Mouse (Mus musculus) embryonic facial prominence, embryonic 14.5 days (tissue): ENCODE measurements at regions not wholly inside any gene's neighbourhood (a gene's known extent, or its start where the extent isn't known, plus 50 kb on each side); places are given as distances from the start of the nearest gene placed in this dataset.

Experiments
- ATAC-seq: fragments of 200-750 bp; cut with Nextera tagmentation; 2 replicates; pipeline ENCODE4 v1.8.0; 2017; ENCODE audit warnings: low read depth, moderate number of reproducible peaks, moderate TSS enrichment
- DNase-seq: peaks from one replicate; pipeline ENCODE4 v3.0.0-alpha.2; 2015; ENCODE audit warnings: low spot score
- H3K27ac ChIP-seq: fragments of 300-500 bp; sonication (generic); replicated peaks from 2 replicates; pipeline ENCODE4 v1.5.1; 2014; ENCODE audit warnings: low read depth, mild to moderate bottlenecking, low read length, moderate library complexity
- H3K27me3 ChIP-seq: fragments of 300-500 bp; sonication (generic); replicated peaks from 2 replicates; pipeline ENCODE4 v1.6.1; 2014; ENCODE audit warnings: low read length; ENCODE audit not compliant: control insufficient read depth, insufficient read depth
- H3K36me3 ChIP-seq: fragments of 300-500 bp; sonication (generic); 2 replicates; pipeline ENCODE4 v1.6.1; 2014; ENCODE audit warnings: low read length, mixed read lengths; ENCODE audit not compliant: control insufficient read depth, insufficient read depth
- H3K4me1 ChIP-seq: fragments of 300-500 bp; sonication (generic); 2 replicates; pipeline ENCODE4 v1.6.1; 2014; ENCODE audit warnings: antibody characterized with exemption, low read length; ENCODE audit not compliant: control insufficient read depth, insufficient read depth
- H3K4me2 ChIP-seq: fragments of 300-500 bp; sonication (generic); 2 replicates; pipeline ENCODE4 v1.6.1; 2014; ENCODE audit warnings: low read depth, mild to moderate bottlenecking, low read length, moderate library complexity, mixed read lengths
- H3K4me3 ChIP-seq: fragments of 300-500 bp; sonication (generic); 2 replicates; pipeline ENCODE4 v1.5.1; 2014; ENCODE audit warnings: low read depth, mild to moderate bottlenecking, low read length
- H3K9ac ChIP-seq: fragments of 300-500 bp; sonication (generic); 2 replicates; pipeline ENCODE4 v1.6.1; 2014; ENCODE audit warnings: low read depth, mild to moderate bottlenecking, low read length, moderate library complexity, mixed read lengths
- H3K9me3 ChIP-seq: fragments of 300-500 bp; sonication (generic); 2 replicates; pipeline ENCODE4 v1.6.1; 2016; ENCODE audit warnings: low read length; ENCODE audit not compliant: control insufficient read depth
- WGBS: fragments of 180-500 bp; shearing (Covaris S2); extraction: QIAGEN DNeasy Blood & Tissue Kit; methylation state at CpG from one replicate; pipeline ENCODE4 v1.1.7; 2014; 5-methylcytosine and 5-hydroxymethylcytosine counted together

DNA sequence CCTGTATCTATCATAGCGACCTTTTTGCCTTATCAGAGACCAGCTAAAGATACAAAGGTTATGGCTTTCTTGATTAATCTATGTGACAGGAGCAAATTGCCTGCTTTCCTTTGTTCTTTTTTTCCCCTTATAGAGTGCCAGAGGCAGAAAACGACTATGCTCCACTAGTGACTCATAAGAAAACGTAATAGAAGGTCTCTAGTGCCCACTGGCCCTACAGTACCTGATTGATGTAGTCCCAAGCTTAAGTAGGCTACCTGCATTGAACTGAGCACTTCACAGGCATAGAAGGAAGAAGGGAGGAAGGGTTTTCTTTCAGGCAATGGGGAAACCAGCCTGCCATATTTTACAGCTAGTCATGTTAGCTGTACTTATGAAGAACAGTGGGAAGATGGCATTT lies 116.0 kb upstream of the Tusc1 start:
- no peak overlapping the region for H3K4me2 ChIP-seq
- H3K4me3 ChIP-seq, result no peak overlapping the region
- H3K27me3 ChIP-seq, result no peaks in the 10 kb centered on the region
- H3K4me1 ChIP-seq, result no peaks in the 10 kb centered on the region
- DNase-seq (no peak), ATAC-seq (no peak)
- no peaks in the 10 kb centered on the region for H3K36me3 ChIP-seq
- H3K9ac ChIP-seq, result no peak overlapping the region
- no peak overlapping the region for H3K27ac ChIP-seq
- 59% methylated on average over 3 of the region's 3 CpGs for WGBS
- no peaks in the 10 kb centered on the region for H3K9me3 ChIP-seq

GRCm38 (mm10) chr4:93450831-93451230 lies 115.5 kb upstream of the Tusc1 start:
- H3K36me3 ChIP-seq, result no peaks in the 10 kb centered on the region
- DNase-seq (no peak), ATAC-seq (no peak)
- H3K9ac ChIP-seq, result no peak overlapping the region
- H3K4me2 ChIP-seq, result no peak overlapping the region
- WGBS, result 76% methylated on average over 1 of the region's 1 CpGs
- no peak overlapping the region for H3K4me3 ChIP-seq
- H3K4me1 ChIP-seq, result no peaks in the 10 kb centered on the region
- no peaks in the 10 kb centered on the region for H3K9me3 ChIP-seq
- H3K27ac ChIP-seq, result no peak overlapping the region
- no peaks in the 10 kb centered on the region for H3K27me3 ChIP-seq

DNA sequence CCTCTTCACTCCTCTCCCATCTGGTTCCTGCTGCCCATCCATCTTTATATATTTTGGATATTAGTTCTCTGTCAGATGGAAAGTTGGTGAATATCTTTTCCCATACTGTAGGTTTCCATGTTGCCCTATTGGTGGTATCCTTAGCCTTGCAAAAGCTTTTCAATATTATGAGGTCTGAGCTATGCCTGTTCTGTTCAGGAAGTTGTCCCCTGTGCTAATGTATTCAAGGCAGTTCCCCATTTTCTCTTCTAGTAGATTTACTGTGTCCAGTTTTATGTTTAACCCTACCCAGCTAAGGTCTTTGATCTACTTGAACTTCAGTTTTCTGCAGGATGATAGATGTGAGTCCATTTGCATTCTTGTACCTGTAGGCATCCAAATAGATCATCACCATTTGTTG lies 109.4 kb upstream of the Tusc1 start:
- no peaks in the 10 kb centered on the region for H3K9me3 ChIP-seq
- ATAC-seq, result no peak
- H3K4me2 ChIP-seq, result no peak overlapping the region
- H3K4me1 ChIP-seq, result no peaks in the 10 kb centered on the region
- no peak overlapping the region for H3K9ac ChIP-seq
- no peaks in the 10 kb centered on the region for H3K27me3 ChIP-seq
- H3K4me3 ChIP-seq, result no peak overlapping the region
- H3K36me3 ChIP-seq, result no peaks in the 10 kb centered on the region
- no peak overlapping the region for H3K27ac ChIP-seq
- no peak for DNase-seq

GRCm38 (mm10) chr4:93438587-93439336 lies 103.5 kb upstream of the Tusc1 start:
- WGBS, result 52% methylated on average over 3 of the region's 3 CpGs
- no peak overlapping the region for H3K4me2 ChIP-seq
- H3K9ac ChIP-seq, result no peak overlapping the region
- H3K9me3 ChIP-seq, result no peaks in the 10 kb centered on the region
- H3K4me3 ChIP-seq, result no peak overlapping the region
- DNase-seq, result peak; percentile 67
- ATAC-seq, result no peak
- no peaks in the 10 kb centered on the region for H3K36me3 ChIP-seq
- H3K27ac ChIP-seq, result no peak overlapping the region
- H3K4me1 ChIP-seq, result peaks cover 5% of the 10 kb centered on the region; the same call in 1 of the 2 replicates
- H3K27me3 ChIP-seq, result no peaks in the 10 kb centered on the region

GRCm38 (mm10) chr4:93437386-93438130 lies 102.2 kb upstream of the Tusc1 start:
- WGBS, result 39% methylated on average over 3 of the region's 3 CpGs
- no peak overlapping the region for H3K27ac ChIP-seq
- peak; percentile 33 for DNase-seq
- peaks cover 5% of the 10 kb centered on the region; the same call in 1 of the 2 replicates for H3K4me1 ChIP-seq
- no peaks in the 10 kb centered on the region for H3K27me3 ChIP-seq
- no peak for ATAC-seq
- no peaks in the 10 kb centered on the region for H3K9me3 ChIP-seq
- H3K4me3 ChIP-seq, result no peak overlapping the region
- no peaks in the 10 kb centered on the region for H3K36me3 ChIP-seq
- no peak overlapping the region for H3K4me2 ChIP-seq
- H3K9ac ChIP-seq, result no peak overlapping the region

DNA sequence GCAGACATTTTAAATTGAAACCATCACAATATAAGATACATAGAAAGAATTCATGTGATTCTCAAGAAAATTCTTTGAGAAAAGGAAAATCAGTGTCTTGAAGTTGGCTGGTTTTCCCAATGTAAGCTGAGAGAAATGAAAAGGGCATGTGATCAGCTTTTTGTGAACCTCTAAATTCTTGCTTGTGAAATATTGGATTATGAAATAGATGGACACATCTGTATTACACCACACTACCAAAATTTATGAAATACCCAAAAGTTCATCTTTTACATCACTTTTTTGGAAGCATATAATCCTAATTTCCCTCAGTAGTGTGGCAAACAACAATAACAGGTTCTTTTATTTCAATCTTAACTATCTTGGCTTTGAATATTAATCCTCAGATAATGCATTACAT lies 77.4 kb upstream of the Tusc1 start:
- no peaks in the 10 kb centered on the region for H3K9me3 ChIP-seq
- H3K27me3 ChIP-seq, result no peaks in the 10 kb centered on the region
- H3K27ac ChIP-seq, result no peak overlapping the region
- no peak overlapping the region for H3K4me3 ChIP-seq
- no peak for ATAC-seq
- H3K4me2 ChIP-seq, result no peak overlapping the region
- no peak overlapping the region for H3K9ac ChIP-seq
- no peak for DNase-seq
- H3K4me1 ChIP-seq, result no peaks in the 10 kb centered on the region
- no peaks in the 10 kb centered on the region for H3K36me3 ChIP-seq

- H3K4me3 ChIP-seq, result no peak overlapping the region
- no peak overlapping the region for H3K4me2 ChIP-seq
- no peak overlapping the region for H3K9ac ChIP-seq
- H3K27me3 ChIP-seq, result no peaks in the 10 kb centered on the region
- ATAC-seq, result no peak
- H3K4me1 ChIP-seq, result no peaks in the 10 kb centered on the region
- no peak overlapping the region for H3K27ac ChIP-seq
- DNase-seq, result no peak
- no peaks in the 10 kb centered on the region for H3K9me3 ChIP-seq
- no peaks in the 10 kb centered on the region for H3K36me3 ChIP-seq
- 51% methylated on average over 2 of the region's 2 CpGs for whole genome bisulfite sequencing
Measured at GRCm38 (mm10) chr4:93406876-93407275, 71.6 kb upstream of the Tusc1 start.

DNA sequence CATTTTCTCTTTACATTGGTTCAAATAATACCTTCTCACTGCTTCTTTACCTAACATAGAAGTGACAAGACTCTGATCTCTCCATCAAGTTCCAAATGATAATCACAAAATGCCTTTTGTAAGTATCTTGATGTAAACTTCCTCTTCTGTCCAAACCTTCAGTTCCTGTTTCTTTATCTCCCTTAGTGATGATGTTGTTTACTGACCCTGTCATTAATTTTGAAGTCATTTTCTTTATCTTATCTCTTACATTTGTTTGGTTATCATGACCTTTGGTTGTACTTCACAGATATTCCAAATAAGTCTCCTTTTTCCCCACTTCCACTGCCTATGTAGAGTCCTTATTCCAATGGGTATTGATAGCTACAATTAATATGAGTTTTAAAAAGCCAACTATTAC lies 65.3 kb upstream of the Tusc1 start:
- Histone ChIP-seq H3K4me3 (no peak overlapping the region), H3K4me1 (no peaks in the 10 kb centered on the region), H3K9ac (no peak overlapping the region), H3K27me3 (no peaks in the 10 kb centered on the region), H3K9me3 (no peaks in the 10 kb centered on the region), H3K4me2 (no peak overlapping the region), H3K36me3 (no peaks in the 10 kb centered on the region), H3K27ac (no peak overlapping the region)
- ATAC-seq (no peak), DNase-seq (no peak)
